Mouse (Mus musculus): ENCODE results near the gene Rsph9. TPM values are rescaled to one million over a fixed set of nuclear protein-coding genes. Genes with fewer than 3 reads are reported as not detected.

Gene Rsph9
- total RNA-seq, 4 experiments from 2014 or later: 24.8 to 32.8 (median 28.2) TPM

Other genes with a start within 250 kb of the Rsph9 start
- gene Vegfa, start 111.8 kb downstream of the Rsph9 start, total RNA-seq (2022): 100 to 1,000 TPM in 1 of 4 experiments, 10 to 100 TPM in 3; 63.6 to 104 (median 78.2) TPM
- 10 to 100 TPM; 87.2 to 94.3 (median 90.5) TPM for gene Mrps18a, start 33.2 kb downstream of the Rsph9 start, total RNA-seq (2022)
- gene Mad2l1bp, start 9.3 kb upstream of the Rsph9 start, total RNA-seq (2022): 10 to 100 TPM in 3 of 4 experiments, 1 to 10 TPM in 1; 10.0 to 12.4 (median 10.3) TPM
- gene Gtpbp2, start 16.8 kb upstream of the Rsph9 start, total RNA-seq (2022): 100 to 1,000 TPM; 114 to 165 (median 136) TPM
- 1 to 10 TPM; 6.6 to 7.7 (median 6.9) TPM for gene Polh, start 58.4 kb upstream of the Rsph9 start, total RNA-seq (2022)
- 10 to 100 TPM; 39.5 to 54.2 (median 46.8) TPM for gene Xpo5, start 58.6 kb upstream of the Rsph9 start, total RNA-seq (2022)
- 10 to 100 TPM; 35.5 to 42.5 (median 39.4) TPM for gene Polr1c, start 103.8 kb upstream of the Rsph9 start, total RNA-seq (2022)
- 10 to 100 TPM; 78.5 to 96.9 (median 84.1) TPM for gene Yipf3, start 103.9 kb upstream of the Rsph9 start, total RNA-seq (2022)
- 10 to 100 TPM; 55.1 to 62.2 (median 58.1) TPM for gene Lrrc73, start 109.3 kb upstream of the Rsph9 start, total RNA-seq (2022)
- gene Tjap1, start 138.8 kb upstream of the Rsph9 start, total RNA-seq (2022): 10 to 100 TPM; 38.3 to 60.4 (median 48.0) TPM
- 10 to 100 TPM; 41.3 to 51.6 (median 41.8) TPM for gene Dlk2, start 153.2 kb upstream of the Rsph9 start, total RNA-seq (2022)
- gene Abcc10, start 184.1 kb upstream of the Rsph9 start, total RNA-seq (2022): 10 to 100 TPM in 2 of 4 experiments, 1 to 10 TPM in 2; 9.8 to 12.0 (median 10.0) TPM
- 10 to 100 TPM; 58.6 to 65.2 (median 62.2) TPM for gene Zfp318, start 239.5 kb upstream of the Rsph9 start, total RNA-seq (2022)

Measured in layer of hippocampus, adult 8-10 months (tissue).